Mouse (Mus musculus): ENCODE measurements around the gene Mrps11.

GRCm38 (mm10) chr7:78739351-78740000, 43.4 kb upstream of the Mrps11 start:
- TF ChIP-seq HCFC1 (IDR thresholded peaks at IDR 0.05; ENCODE audit: borderline replicate concordance, insufficient read depth, low read length) (no peak), MAFK (IDR thresholded peaks at IDR 0.05; ENCODE audit: insufficient read depth, low read depth, low read length) (no peak), CHD2 (IDR thresholded peaks at IDR 0.05; ENCODE audit: low read depth, low read length) (no peak), ZC3H11A (IDR thresholded peaks at IDR 0.05; ENCODE audit: borderline replicate concordance, low read depth, low read length) (no peak), ZNF384 (IDR thresholded peaks at IDR 0.05; ENCODE audit: low read depth, low read length) (no peak)
